Mouse (Mus musculus): ENCODE measurements around the gene Lmf1. TPM values are rescaled to one million over a fixed set of nuclear protein-coding genes. Genes with fewer than 3 reads are reported as not detected.
A peak's percentile ranks its signal among the peaks of the same experiment; 100 is the strongest.

Gene Lmf1
- polyA plus RNA-seq, 1 experiment from 2014 or later = 31.3 TPM

DNA sequence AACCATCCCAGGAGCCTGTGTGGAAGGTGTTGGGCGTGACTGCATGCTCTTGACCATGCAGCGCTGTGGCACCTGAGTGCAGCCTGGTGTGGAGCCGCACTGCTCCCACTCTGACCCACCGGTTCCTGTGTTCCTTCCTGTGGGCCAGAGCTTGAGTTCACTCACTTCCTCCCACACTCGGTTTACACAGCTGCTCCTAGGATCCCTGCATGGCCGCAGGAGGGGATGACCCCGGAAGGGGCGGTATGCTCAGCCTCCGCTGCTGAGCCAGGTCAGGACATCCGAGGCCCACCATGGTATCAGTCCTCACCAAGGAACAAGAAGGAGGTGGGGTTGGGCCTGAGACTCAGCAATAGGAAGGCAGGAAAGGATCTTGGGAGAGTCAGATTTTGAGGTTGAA lies 69.0 kb downstream of the Lmf1 start:
- H3K4me3 ChIP-seq (ENCODE audit: low read depth, low read length) = no peak overlapping the region
- no peaks in the 10 kb centered on the region for H3K27me3 ChIP-seq (replicated peaks; ENCODE audit: control insufficient read depth, insufficient read depth, low read length)
- 0 out of 2 replicates have a peak, but pooled peaks cover 3% of the 10 kb centered on the region for H3K4me1 ChIP-seq (replicated peaks; ENCODE audit: control insufficient read depth, insufficient read depth, low read length)
- H3K36me3 ChIP-seq (ENCODE audit: control insufficient read depth, insufficient read depth, low read length) = peaks cover 20% of the 10 kb centered on the region
- no peak overlapping the region for H3K9ac ChIP-seq (ENCODE audit: low read length)
- no peaks in the 10 kb centered on the region for H3K9me3 ChIP-seq (ENCODE audit: control insufficient read depth, low read length)
- no peak overlapping the region for H3K27ac ChIP-seq (ENCODE audit: low read depth)
- 81% methylated on average over 10 of the region's 10 CpGs for WGBS
- ATAC-seq (replicated peaks; ENCODE audit: low FRiP score, low TSS enrichment, low read depth) = no peak
- DNase-seq (ENCODE audit: low spot score) = no peak
- H3K4me2 ChIP-seq (ENCODE audit: low read length) = no peak overlapping the region

DNA sequence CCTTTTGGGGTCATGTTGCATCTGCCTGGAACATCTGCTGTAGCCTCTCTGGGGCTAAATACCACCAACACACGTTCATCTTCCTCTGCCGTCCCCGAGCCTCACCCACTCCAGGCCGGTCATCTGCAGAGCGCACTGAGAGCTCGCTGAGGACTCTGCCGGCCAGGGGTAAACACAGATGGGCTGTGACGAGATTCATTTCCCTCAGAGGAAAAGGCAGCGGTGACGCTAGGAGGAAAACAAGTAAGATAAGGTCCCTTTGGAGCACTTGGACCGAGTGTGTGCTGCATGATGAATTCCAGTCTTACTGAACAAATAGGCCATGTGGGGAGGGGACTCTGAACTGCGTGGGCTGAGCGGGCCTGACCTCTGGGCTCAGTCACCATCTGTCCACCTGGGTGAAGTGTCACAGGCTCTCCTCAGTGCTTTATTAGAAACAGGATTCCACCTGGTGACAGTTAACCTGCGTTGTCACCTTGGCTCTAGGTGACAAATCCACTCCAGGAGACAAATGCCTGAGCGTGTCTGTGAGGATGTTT lies 69.9 kb downstream of the Lmf1 start:
- no peak overlapping the region for H3K4me3 ChIP-seq (ENCODE audit: low read depth, low read length)

DNA sequence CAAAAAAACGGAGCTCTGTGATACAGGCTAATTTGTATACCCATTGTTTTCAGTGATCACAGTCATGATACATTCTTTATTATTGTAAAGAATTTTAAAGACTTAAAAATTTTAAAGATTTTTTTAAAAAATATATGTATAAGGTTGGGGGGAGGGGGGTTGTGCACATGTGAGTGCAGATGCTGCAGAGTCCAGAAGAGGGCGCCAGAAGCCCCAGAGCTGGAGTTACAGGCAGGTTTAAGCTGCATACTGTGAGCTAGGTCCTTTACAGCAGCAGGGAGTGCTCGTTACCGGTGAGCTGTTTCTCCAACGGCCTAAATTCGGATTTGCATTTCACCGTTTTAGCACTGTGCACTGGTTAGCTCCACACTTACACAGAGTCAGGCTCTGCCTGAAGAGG lies 71.8 kb downstream of the Lmf1 start:
- Histone ChIP-seq H3K4me1 (replicated peaks; ENCODE audit: control insufficient read depth, insufficient read depth, low read length) (peaks cover 3% of the 10 kb centered on the region; the same call in 1 of the 2 replicates), H3K9ac (ENCODE audit: low read length) (no peak overlapping the region), H3K4me2 (ENCODE audit: low read length) (no peak overlapping the region), H3K27me3 (replicated peaks; ENCODE audit: control insufficient read depth, insufficient read depth, low read length) (no peaks in the 10 kb centered on the region), H3K27ac (ENCODE audit: low read depth) (no peak overlapping the region), H3K36me3 (ENCODE audit: control insufficient read depth, insufficient read depth, low read length) (peaks cover 20% of the 10 kb centered on the region), H3K4me3 (ENCODE audit: low read depth, low read length) (no peak overlapping the region), H3K9me3 (ENCODE audit: control insufficient read depth, low read length) (no peaks in the 10 kb centered on the region)
- WGBS = 87% methylated on average over 7 of the region's 7 CpGs
- ATAC-seq (replicated peaks; ENCODE audit: low FRiP score, low TSS enrichment, low read depth) (no peak), DNase-seq (ENCODE audit: low spot score) (no peak)

More for the DNA sequence above, 69.9 kb downstream of the Lmf1 start:
- Histone ChIP-seq H3K9me3 (ENCODE audit: control insufficient read depth, low read length) (no peaks in the 10 kb centered on the region), H3K9ac (ENCODE audit: low read length) (no peak overlapping the region), H3K27me3 (replicated peaks; ENCODE audit: control insufficient read depth, insufficient read depth, low read length) (no peaks in the 10 kb centered on the region), H3K4me1 (replicated peaks; ENCODE audit: control insufficient read depth, insufficient read depth, low read length) (0 out of 2 replicates have a peak, but pooled peaks cover 3% of the 10 kb centered on the region), H3K27ac (ENCODE audit: low read depth) (no peak overlapping the region), H3K4me2 (ENCODE audit: low read length) (no peak overlapping the region), H3K36me3 (ENCODE audit: control insufficient read depth, insufficient read depth, low read length) (peaks cover 20% of the 10 kb centered on the region)
- DNase-seq (ENCODE audit: low spot score) = no peak
- WGBS = 47% methylated on average over 15 of the region's 15 CpGs
- ATAC-seq (replicated peaks; ENCODE audit: low FRiP score, low TSS enrichment, low read depth) = no peak

DNA sequence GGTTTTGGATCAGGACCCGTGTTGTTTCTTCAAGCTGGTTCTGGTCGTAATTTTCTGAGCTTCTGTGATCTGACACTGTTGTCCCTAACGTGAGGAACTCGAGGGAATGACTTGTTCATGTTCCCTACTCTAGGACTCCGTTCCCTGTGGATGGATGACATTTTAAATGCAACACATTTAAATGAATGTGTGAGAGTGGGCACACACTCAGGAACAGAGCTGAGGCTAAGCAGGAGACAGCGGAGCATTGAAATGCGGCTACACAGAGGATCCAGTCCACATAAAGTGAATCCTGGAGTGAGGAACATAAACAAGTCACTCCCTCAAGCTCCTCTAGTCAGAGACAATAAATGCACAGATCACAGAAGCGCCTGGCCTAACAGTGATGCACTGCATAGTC lies 73.4 kb downstream of the Lmf1 start:
- no peak overlapping the region for H3K4me2 ChIP-seq (ENCODE audit: low read length)
- no peak overlapping the region for H3K9ac ChIP-seq (ENCODE audit: low read length)
- peaks cover 4% of the 10 kb centered on the region; the same call in 1 of the 2 replicates for H3K36me3 ChIP-seq (ENCODE audit: control insufficient read depth, insufficient read depth, low read length)
- no peak overlapping the region for H3K4me3 ChIP-seq (ENCODE audit: low read depth, low read length)
- ATAC-seq (replicated peaks; ENCODE audit: low FRiP score, low TSS enrichment, low read depth) (no peak), DNase-seq (ENCODE audit: low spot score) (no peak)
- H3K27me3 ChIP-seq (replicated peaks; ENCODE audit: control insufficient read depth, insufficient read depth, low read length) = no peaks in the 10 kb centered on the region
- no peak overlapping the region for H3K27ac ChIP-seq (ENCODE audit: low read depth)
- WGBS = 61% methylated on average over 8 of the region's 8 CpGs
- no peaks in the 10 kb centered on the region for H3K9me3 ChIP-seq (ENCODE audit: control insufficient read depth, low read length)
- H3K4me1 ChIP-seq (replicated peaks; ENCODE audit: control insufficient read depth, insufficient read depth, low read length) = peaks cover 18% of the 10 kb centered on the region

DNA sequence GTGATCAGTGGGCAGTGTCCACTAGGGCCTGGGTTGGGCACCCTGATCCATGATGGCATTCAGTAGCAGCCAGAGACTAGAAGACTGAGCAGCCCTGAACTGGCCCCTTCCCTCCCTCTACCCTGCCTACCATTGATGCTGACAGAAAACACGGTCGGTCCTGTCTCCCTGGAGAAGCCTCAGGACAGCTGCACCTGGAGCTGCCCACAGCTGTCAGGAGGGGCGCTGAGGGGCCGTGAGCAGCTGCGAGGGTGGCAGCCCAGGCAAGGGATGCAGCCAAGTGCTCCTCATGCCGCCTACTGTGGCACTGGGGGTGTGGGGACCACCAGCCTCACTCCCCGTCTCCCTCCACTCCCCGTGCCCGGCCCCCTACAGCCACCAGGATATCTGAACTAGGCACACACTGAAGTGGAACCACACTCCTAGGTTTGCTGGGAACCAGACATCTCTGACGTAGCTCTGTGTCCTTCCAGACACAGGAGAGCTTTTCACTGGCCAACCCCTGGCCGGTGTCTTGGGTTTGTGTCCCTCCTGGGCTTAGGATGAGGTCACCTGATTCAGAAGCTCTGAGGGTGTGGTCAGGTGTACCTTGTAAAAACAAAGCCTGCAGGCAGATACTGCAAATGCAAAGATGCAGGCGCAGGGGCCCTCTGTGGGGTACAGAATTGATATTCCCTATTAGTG lies 77.4 kb downstream of the Lmf1 start:
- 37% methylated on average over 12 of the region's 12 CpGs for WGBS
- ATAC-seq (replicated peaks; ENCODE audit: low FRiP score, low TSS enrichment, low read depth) = peak; percentile 52; the same call in 1 of the 2 replicates

DNA sequence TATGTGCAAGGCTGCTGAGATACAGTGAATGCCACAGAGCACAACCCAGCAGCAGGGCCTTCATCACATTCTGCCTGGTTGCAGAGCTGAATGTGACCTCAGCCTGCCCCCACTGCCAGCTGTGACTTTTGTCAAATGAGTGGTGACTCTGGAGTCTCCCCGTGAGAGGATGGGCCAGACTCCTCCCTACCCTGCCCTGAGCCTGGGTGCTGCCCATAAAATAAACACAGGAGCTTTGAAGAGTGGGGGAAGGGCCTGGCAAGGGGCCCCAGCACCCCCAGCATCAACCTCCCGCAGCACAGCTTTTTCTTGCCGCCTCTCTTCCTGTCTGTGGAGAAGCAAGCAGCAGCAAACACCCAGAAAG lies 77.9 kb downstream of the Lmf1 start:
- Histone ChIP-seq H3K9ac (ENCODE audit: low read length) (no peak overlapping the region), H3K27me3 (replicated peaks; ENCODE audit: control insufficient read depth, insufficient read depth, low read length) (no peaks in the 10 kb centered on the region), H3K36me3 (ENCODE audit: control insufficient read depth, insufficient read depth, low read length) (no peaks in the 10 kb centered on the region), H3K9me3 (ENCODE audit: control insufficient read depth, low read length) (no peaks in the 10 kb centered on the region), H3K4me2 (ENCODE audit: low read length) (no peak overlapping the region), H3K4me1 (replicated peaks; ENCODE audit: control insufficient read depth, insufficient read depth, low read length) (peaks cover 18% of the 10 kb centered on the region), H3K4me3 (ENCODE audit: low read depth, low read length) (no peak overlapping the region), H3K27ac (ENCODE audit: low read depth) (peak overlapping the region; percentile 64; the same call in 1 of the 2 replicates)
- ATAC-seq (replicated peaks; ENCODE audit: low FRiP score, low TSS enrichment, low read depth) (peak; percentile 22), DNase-seq (ENCODE audit: low spot score) (no peak)
- WGBS = 8% methylated on average over 3 of the region's 3 CpGs

More for the DNA sequence above, 77.4 kb downstream of the Lmf1 start:
- H3K27me3 ChIP-seq (replicated peaks; ENCODE audit: control insufficient read depth, insufficient read depth, low read length) = no peaks in the 10 kb centered on the region
- no peak overlapping the region for H3K4me3 ChIP-seq (ENCODE audit: low read depth, low read length)
- H3K36me3 ChIP-seq (ENCODE audit: control insufficient read depth, insufficient read depth, low read length) = no peaks in the 10 kb centered on the region
- peaks cover 18% of the 10 kb centered on the region for H3K4me1 ChIP-seq (replicated peaks; ENCODE audit: control insufficient read depth, insufficient read depth, low read length)
- 0 out of 2 replicates have a peak overlapping the region, but pooled peaks have one; percentile 64 for H3K27ac ChIP-seq (ENCODE audit: low read depth)
- no peak overlapping the region for H3K4me2 ChIP-seq (ENCODE audit: low read length)
- no peak overlapping the region for H3K9ac ChIP-seq (ENCODE audit: low read length)
- no peaks in the 10 kb centered on the region for H3K9me3 ChIP-seq (ENCODE audit: control insufficient read depth, low read length)
- no peak for DNase-seq (ENCODE audit: low spot score)

DNA sequence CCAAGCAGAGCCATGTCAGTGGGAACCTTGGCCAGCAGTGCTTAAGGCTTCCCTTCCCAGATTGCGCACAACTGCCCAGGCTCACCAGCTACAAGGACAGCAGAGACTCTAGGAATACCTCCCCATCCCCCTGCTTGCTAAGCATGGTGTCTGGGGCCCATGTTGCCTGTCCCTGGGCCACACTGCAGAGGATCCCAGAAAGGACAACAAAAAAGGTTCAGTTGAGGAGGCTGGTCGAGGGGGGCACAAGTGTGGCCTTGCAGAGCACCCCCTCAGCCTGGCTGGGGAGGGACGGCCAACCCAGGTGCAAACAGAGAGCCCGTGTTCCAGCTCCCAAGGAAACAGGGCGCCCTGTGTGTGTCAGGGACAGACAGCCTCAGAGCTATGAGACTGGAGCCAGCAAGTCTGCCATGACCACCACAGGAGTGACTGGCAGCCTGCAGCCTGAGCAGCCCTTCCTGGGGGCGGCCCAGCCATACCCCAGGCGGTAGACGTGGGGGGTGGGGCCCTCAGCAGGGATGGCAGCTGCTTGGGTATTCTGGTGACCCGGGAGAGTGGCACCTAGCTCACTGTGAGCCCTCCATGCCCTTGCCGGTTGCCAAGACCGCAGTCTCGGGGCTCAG lies 84.4 kb downstream of the Lmf1 start:
- peak; percentile 38; the same call in 1 of the 2 replicates for ATAC-seq (replicated peaks; ENCODE audit: low FRiP score, low TSS enrichment, low read depth)
- WGBS = 49% methylated on average over 12 of the region's 12 CpGs
- H3K9ac ChIP-seq (ENCODE audit: low read length) = no peak overlapping the region

DNA sequence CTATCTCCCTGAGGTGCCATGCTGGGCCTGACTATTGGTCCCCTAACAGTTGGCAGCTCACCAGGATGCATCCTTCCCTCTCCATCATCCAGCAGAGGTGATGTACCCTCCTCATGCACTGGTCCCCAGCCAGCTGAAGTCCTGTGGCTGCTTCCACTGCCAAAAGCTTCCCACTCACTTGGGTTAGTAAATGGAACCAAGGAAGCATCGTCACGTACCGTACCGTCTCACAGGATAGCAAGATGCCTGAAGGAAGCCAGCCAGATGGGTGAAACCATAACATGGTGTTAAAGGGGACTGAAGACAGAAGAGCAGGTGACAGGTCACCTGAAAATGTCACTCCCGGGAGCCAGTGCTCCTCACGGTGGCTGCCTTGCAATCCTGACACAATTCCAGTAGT lies 86.6 kb downstream of the Lmf1 start:
- H3K9ac ChIP-seq (ENCODE audit: low read length) = no peak overlapping the region
- no peak overlapping the region for H3K4me2 ChIP-seq (ENCODE audit: low read length)
- H3K4me1 ChIP-seq (replicated peaks; ENCODE audit: control insufficient read depth, insufficient read depth, low read length) = no peaks in the 10 kb centered on the region
- DNase-seq (ENCODE audit: low spot score) (no peak), ATAC-seq (replicated peaks; ENCODE audit: low FRiP score, low TSS enrichment, low read depth) (no peak)
- H3K27me3 ChIP-seq (replicated peaks; ENCODE audit: control insufficient read depth, insufficient read depth, low read length) = no peaks in the 10 kb centered on the region
- no peak overlapping the region for H3K27ac ChIP-seq (ENCODE audit: low read depth)
- no peak overlapping the region for H3K4me3 ChIP-seq (ENCODE audit: low read depth, low read length)
- no peaks in the 10 kb centered on the region for H3K36me3 ChIP-seq (ENCODE audit: control insufficient read depth, insufficient read depth, low read length)
- H3K9me3 ChIP-seq (ENCODE audit: control insufficient read depth, low read length) = no peaks in the 10 kb centered on the region
- 86% methylated on average over 6 of the region's 6 CpGs for WGBS

More for the DNA sequence above, 84.4 kb downstream of the Lmf1 start:
- Histone ChIP-seq H3K36me3 (ENCODE audit: control insufficient read depth, insufficient read depth, low read length) (no peaks in the 10 kb centered on the region), H3K27me3 (replicated peaks; ENCODE audit: control insufficient read depth, insufficient read depth, low read length) (no peaks in the 10 kb centered on the region), H3K4me2 (ENCODE audit: low read length) (no peak overlapping the region), H3K9me3 (ENCODE audit: control insufficient read depth, low read length) (no peaks in the 10 kb centered on the region), H3K27ac (ENCODE audit: low read depth) (no peak overlapping the region), H3K4me3 (ENCODE audit: low read depth, low read length) (no peak overlapping the region), H3K4me1 (replicated peaks; ENCODE audit: control insufficient read depth, insufficient read depth, low read length) (no peaks in the 10 kb centered on the region)
- no peak for DNase-seq (ENCODE audit: low spot score)
